Mouse (Mus musculus) midbrain, embryonic 11.5 days (tissue): ENCODE results near the gene Mrps18b. TPM values are rescaled to one million over a fixed set of nuclear protein-coding genes. Genes with fewer than 3 reads are reported as not detected.

Experiments used
- ATAC-seq: fragments of 200-750 bp; cut with Nextera tagmentation; 2 replicates; pipeline ENCODE4 v1.8.0; 2017; ENCODE audit warnings: moderate TSS enrichment, moderate library complexity; ENCODE audit not compliant: low FRiP score
- DNase-seq: peaks from one replicate; pipeline ENCODE4 v3.0.0; 2015; ENCODE audit warnings: low spot score; ENCODE audit errors: missing footprints
- H3K27ac ChIP-seq: fragments of 300-500 bp; sonication (generic); 2 replicates; pipeline ENCODE4 v1.5.1; 2014; ENCODE audit warnings: low read depth, low read length
- H3K27me3 ChIP-seq: fragments of 300-500 bp; sonication (generic); 2 replicates; pipeline ENCODE4 v1.6.1; 2014; ENCODE audit warnings: mild to moderate bottlenecking, low read length, moderate library complexity, mixed read lengths; ENCODE audit not compliant: control insufficient read depth, insufficient read depth
- H3K36me3 ChIP-seq: fragments of 300-500 bp; sonication (generic); 2 replicates; pipeline ENCODE4 v1.6.1; 2014; ENCODE audit warnings: mild to moderate bottlenecking, low read length, moderate library complexity, mixed read lengths; ENCODE audit not compliant: control insufficient read depth, insufficient read depth
- H3K4me1 ChIP-seq: fragments of 300-500 bp; sonication (generic); 2 replicates; pipeline ENCODE4 v1.6.1; 2014; ENCODE audit warnings: low read length; ENCODE audit not compliant: control insufficient read depth, insufficient read depth
- H3K4me2 ChIP-seq: fragments of 300-500 bp; sonication (generic); 2 replicates; pipeline ENCODE4 v1.6.1; 2014; ENCODE audit warnings: mild to moderate bottlenecking, moderate library complexity
- H3K4me3 ChIP-seq: fragments of 300-500 bp; sonication (generic); 2 replicates; pipeline ENCODE4 v1.5.1; 2014; ENCODE audit warnings: low read depth, low read length
- H3K9ac ChIP-seq: fragments of 300-500 bp; sonication (generic); 2 replicates; pipeline ENCODE4 v1.6.1; 2014; ENCODE audit warnings: low read length
- H3K9me3 ChIP-seq: fragments of 300-500 bp; sonication (generic); 2 replicates; pipeline ENCODE4 v1.6.1; 2016; ENCODE audit warnings: low read length; ENCODE audit not compliant: control insufficient read depth
- WGBS: fragments of 180-500 bp; shearing (Covaris S2); extraction: QIAGEN DNeasy Blood & Tissue Kit; methylation state at CpG from one replicate; pipeline ENCODE4 v1.1.7; 2014; 5-methylcytosine and 5-hydroxymethylcytosine counted together
- polyA plus RNA-seq: library from polyadenylated mRNA; unstranded; fragments of >200 nt; fragmentation: Nextera tagmentation; extraction: Ambion mirVana; gene quantifications from 2 replicates; pipeline ENCODE4 v1.2.1, GENCODE M21; 2014

Mrps18b gene
- polyA plus RNA-seq, 1 experiment from 2014 or later: 57.1 TPM

DNA sequence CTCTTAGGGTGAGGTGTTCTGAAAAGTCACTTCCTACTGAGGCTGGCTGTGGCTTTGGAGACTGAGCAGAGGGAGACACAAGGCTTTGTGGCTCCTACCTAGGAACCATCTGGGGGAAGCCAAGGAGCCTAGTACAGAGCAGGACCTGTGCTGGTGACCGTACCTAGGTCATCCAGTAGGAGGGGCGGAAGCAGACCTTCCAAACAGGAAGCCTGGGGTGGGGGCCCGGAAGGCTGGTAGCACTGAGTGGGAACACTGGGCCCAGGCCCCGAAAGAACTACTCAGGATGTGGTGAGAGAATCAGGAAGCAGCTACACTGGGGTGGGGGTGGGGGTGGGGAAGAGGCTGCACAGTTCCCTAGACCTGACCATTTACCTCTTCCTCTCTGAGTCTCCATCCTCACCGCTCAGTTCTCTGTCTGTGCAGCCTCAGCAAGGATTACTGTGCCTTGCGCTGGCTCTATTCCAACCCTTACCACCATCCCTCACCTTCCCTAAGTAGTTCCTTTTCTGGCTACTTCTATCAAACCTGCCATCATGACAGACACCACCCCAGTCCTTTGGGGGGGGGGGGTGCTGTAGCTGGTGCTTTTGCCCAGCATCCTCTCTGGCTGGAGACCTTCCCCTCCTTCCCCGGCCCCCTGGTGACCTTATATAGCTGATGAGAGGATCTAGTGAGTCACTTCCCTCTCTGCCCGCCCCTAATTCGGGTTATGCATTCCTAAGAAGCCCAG is 45.9 kb downstream of the Mrps18b start:
- Histone ChIP-seq H3K9ac (peak overlapping the region; percentile 92), H3K9me3 (peaks cover 5% of the 10 kb centered on the region), H3K36me3 (peaks cover 18% of the 10 kb centered on the region), H3K27ac (0 out of 2 replicates have a peak overlapping the region, but pooled peaks have one; percentile 2), H3K4me1 (peaks cover 37% of the 10 kb centered on the region), H3K27me3 (no peaks in the 10 kb centered on the region), H3K4me3 (peak overlapping the region; percentile 61), H3K4me2 (peak overlapping the region; percentile 77)
- ATAC-seq (no peak), DNase-seq (peak; percentile 83)
- WGBS: 81% methylated on average over 9 of the region's 9 CpGs

DNA sequence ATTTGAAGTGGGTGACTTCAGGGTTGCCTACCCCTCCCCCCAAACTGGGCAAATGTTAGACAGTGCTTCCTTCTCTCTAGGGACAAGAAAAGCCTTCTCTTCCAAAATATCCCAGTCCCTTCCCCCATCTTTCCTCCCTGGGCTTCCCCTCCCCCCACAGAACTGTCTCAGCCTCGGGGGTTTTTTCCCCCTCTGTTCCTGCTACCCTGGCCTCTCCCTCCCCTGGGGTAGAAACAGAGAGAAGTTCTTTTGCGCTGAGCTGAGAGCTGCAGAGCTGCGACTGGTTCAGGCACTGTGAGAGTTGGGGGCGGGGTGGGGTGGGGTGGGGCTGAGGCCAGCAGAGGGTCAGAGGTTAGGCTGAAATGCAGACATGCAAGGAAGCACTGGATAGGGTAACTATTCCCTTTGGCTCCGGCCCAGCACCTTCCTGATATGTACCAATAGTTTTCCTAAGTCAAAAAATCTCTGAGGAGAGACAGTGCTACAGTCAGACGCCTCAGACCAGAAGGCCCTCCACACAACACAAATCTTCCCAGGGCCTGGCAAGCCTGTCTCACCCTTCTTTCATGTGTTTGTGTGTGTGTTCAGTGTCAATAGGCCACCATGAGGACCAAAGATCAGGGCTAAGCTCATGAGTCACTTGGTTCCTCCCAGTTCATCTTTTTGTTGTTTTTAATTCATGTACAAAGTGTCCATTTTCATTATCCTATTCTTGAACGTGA is 46.7 kb downstream of the Mrps18b start:
- H3K4me3 ChIP-seq: peak overlapping the region; percentile 61
- peaks cover 5% of the 10 kb centered on the region for H3K9me3 ChIP-seq
- peak overlapping the region; percentile 92 for H3K9ac ChIP-seq
- H3K27me3 ChIP-seq: no peaks in the 10 kb centered on the region
- ATAC-seq: no peak
- peak overlapping the region; percentile 77 for H3K4me2 ChIP-seq
- DNase-seq: peak; percentile 89
- H3K36me3 ChIP-seq: peaks cover 14% of the 10 kb centered on the region
- H3K4me1 ChIP-seq: peaks cover 42% of the 10 kb centered on the region
- peak overlapping the region; percentile 2; the same call in 1 of the 2 replicates for H3K27ac ChIP-seq
- WGBS: 3% methylated on average over 7 of the region's 7 CpGs

DNA sequence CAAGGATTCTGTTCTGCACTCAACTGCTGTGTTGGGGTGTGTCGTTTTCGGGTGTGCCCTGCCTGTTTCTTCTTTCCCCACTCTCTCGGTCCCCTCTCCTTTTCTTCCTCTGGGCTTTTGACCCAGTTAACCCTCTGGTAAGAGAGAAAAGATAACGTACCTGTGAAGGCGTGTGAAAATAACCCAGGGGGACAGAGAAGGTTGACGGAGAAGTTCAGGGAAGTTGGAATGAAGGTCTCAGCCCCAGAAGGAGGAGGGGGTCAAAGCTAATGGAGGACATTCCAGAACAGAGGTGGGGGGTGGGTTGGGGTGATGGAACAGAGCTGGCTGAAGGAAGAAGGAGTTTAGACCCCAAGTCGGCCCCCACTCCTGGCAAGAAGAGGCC is 47.2 kb downstream of the Mrps18b start:
- DNase-seq: peak; percentile 82
- no peak for ATAC-seq
- Histone ChIP-seq H3K36me3 (peaks cover 11% of the 10 kb centered on the region), H3K4me2 (peak overlapping the region; percentile 77), H3K9me3 (peaks cover 5% of the 10 kb centered on the region), H3K4me3 (peak overlapping the region; percentile 61), H3K4me1 (peaks cover 42% of the 10 kb centered on the region), H3K27me3 (no peaks in the 10 kb centered on the region), H3K9ac (peak overlapping the region; percentile 92), H3K27ac (no peak overlapping the region)
- 6% methylated on average over 7 of the region's 7 CpGs for WGBS

DNA sequence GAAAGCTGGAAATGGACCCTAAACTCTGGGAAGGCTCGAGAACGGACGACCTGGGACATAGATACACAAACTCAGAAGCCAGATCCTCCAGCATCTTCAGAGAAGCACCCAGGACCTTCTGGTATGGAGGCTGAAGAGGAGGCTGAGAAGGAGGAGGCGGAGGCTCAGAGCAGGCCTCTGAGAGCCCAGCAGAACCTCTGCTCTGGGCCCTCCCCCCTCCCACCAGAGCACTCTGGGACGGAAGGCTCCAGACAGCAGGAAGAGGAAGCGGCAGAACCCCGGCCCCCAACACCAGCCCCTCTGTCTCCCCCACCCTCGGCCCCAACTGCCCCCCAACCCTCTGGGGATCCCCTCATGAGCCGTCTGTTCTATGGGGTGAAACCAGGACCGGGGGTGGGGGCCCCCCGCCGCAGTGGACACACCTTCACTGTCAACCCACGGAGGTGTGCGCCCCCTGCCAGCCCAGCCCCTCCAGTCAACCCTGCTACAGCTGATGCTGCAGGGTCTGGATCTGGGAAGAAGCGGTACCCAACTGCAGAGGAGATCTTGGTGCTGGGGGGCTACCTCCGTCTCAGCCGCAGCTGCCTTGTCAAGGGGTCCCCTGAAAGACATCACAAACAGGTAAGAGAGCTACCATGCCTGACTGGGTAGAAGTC is 47.9 kb downstream of the Mrps18b start:
- Histone ChIP-seq H3K36me3 (peaks cover 11% of the 10 kb centered on the region), H3K9me3 (peaks cover 5% of the 10 kb centered on the region), H3K27me3 (no peaks in the 10 kb centered on the region), H3K4me1 (peaks cover 39% of the 10 kb centered on the region), H3K4me2 (peak overlapping the region; percentile 77), H3K27ac (no peak overlapping the region), H3K4me3 (peak overlapping the region; percentile 61), H3K9ac (peak overlapping the region; percentile 92)
- ATAC-seq (no peak), DNase-seq (peak; percentile 84)
- WGBS: 42% methylated on average over 17 of the region's 17 CpGs

DNA sequence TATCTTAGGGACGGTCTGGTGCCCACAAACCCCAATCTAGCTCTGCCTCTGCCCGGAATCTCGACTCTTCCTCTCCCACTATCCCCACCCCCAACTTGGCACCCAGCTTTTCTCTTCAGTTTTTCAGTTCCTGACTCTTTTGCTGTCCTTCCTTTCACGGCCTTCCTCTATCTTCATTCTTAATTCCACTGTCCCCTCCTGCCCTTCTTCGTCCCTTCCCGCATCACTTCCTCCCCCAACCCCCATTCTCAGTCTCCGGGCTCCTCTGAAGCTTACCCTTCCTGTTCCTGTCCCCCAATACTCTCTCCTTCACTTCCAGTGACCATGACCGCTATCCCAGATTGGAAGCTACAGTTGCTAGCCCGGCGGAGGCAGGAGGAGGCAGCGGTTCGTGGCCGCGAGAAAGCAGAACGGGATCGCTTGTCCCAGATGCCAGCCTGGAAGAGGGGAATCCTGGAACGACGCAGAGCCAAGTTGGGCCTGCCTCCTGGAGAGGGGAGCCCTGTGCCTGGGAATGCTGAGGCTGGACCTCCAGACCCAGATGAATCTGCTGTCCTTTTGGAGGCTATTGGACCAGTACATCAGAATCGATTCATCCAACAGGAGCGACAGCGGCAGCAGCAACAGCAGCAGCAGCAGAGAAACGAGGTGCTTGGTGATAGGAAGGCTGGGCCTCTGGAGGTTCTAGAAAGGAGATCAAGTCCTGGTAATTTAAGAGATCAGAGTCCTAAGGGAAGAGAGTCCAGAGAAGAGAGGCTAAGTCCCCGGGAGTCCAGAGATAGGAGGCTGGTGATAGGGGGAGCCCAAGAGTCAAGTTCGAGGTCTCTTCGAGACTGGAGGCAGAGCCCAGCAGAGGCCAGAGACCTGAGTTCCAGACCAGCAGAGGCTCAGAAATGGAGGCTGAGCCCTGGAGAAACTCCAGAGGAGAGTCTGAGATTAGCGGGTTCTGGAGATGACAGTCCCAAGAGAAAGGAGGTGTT is 49.0 kb downstream of the Mrps18b start:
- Histone ChIP-seq H3K4me2 (peak overlapping the region; percentile 77), H3K4me3 (peak overlapping the region; percentile 61), H3K27me3 (no peaks in the 10 kb centered on the region), H3K36me3 (peaks cover 11% of the 10 kb centered on the region), H3K9ac (peak overlapping the region; percentile 92), H3K4me1 (peaks cover 36% of the 10 kb centered on the region), H3K27ac (peak overlapping the region; percentile 99), H3K9me3 (peaks cover 5% of the 10 kb centered on the region)
- WGBS: 11% methylated on average over 26 of the region's 26 CpGs
- ATAC-seq (no peak), DNase-seq (peak; percentile 92)

DNA sequence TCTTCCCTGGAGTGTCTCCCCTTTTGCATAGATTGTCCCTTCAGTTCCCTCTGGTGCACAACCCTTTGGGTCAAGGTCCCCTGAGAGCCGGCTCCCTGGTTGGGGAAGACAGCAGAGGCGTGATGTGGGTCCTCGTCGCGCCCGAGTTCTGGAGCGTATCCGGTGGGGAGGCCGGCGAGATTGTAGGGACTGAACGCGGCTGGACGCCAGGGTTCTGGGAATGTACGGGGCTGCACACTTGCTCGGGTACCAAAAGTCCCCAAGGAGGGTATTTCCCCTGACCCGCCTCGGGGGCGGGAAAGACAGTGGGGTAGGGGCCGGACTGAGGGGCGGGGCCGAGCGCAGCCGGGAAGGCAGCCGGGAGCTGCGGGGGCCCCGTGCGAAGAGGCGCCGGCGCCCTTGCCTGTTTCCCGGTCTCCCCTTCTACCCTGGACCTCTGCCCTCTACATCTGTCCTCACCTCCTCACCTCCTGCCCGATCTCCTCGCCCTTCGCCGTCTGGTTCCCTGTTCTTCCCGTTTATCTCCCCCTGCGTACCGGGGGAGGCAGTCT is 49.8 kb downstream of the Mrps18b start:
- peaks cover 38% of the 10 kb centered on the region for H3K4me1 ChIP-seq
- H3K36me3 ChIP-seq: peaks cover 10% of the 10 kb centered on the region
- 0% methylated on average over 38 of the region's 38 CpGs for WGBS
- peak overlapping the region; percentile 92 for H3K9ac ChIP-seq
- peak overlapping the region; percentile 77 for H3K4me2 ChIP-seq
- peaks cover 5% of the 10 kb centered on the region for H3K9me3 ChIP-seq
- H3K27me3 ChIP-seq: no peaks in the 10 kb centered on the region
- peak overlapping the region; percentile 61 for H3K4me3 ChIP-seq
- peak overlapping the region; percentile 99 for H3K27ac ChIP-seq
- DNase-seq (peak; percentile 96), ATAC-seq (peak; percentile 54)

DNA sequence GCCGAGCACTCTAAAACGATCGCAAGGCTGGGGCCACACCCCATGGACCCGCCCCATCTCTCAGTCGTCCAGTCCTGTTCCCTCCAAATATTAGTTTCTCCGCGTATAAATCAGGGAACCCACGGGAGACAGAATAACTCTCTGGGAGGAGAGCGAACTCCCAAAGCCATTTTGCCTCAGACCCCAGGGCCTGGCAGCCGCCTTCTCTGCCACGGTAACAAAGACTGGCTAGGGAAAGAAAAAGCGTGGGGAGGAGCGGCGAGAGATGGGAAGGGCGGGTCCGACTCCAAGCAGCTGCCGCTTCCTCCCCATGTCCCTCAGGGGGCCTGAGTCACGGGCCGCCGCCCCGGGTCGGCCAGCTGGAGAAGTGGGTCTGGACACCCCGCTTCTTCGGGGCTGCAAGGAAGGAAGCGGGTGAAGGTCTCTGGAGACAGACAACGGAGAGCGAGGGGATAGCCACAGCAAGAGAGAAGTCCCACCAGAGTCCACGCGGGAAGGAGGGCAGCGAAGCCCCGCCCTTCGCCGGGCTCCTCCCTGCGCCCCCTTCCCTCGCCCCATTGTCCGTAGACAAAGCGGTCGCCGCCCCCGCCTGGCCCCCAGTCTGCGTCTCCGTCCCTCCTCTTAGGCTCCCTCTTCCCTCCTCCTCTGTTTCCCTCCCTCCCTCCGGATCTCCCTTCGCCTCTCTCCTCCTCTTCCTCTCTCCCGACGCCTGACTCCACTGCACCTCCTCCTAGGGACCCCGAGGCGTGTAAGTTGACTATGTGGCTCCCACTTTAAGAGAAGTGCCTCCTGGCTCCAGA is 50.5 kb downstream of the Mrps18b start, which contains the start of gene Ppp1r18:
Gene Ppp1r18, plus strand, starts transcription at position 113 of the 800 bp plus-strand sequence.
- H3K36me3 ChIP-seq: peaks cover 3% of the 10 kb centered on the region; the same call in 1 of the 2 replicates
- peak within 1 kb of the TSS; percentile 92 for H3K9ac ChIP-seq
- DNase-seq (peak; percentile 98), ATAC-seq (peak; percentile 81)
- H3K27me3 ChIP-seq: no peaks in the 10 kb centered on the region
- H3K27ac ChIP-seq: peak within 1 kb of the TSS; percentile 99
- WGBS: under 1% methylated on average over 46 of the region's 48 CpGs
- H3K9me3 ChIP-seq: no peaks in the 10 kb centered on the region
- H3K4me1 ChIP-seq: peaks cover 40% of the 10 kb centered on the region
- H3K4me2 ChIP-seq: peak within 1 kb of the TSS; percentile 77
- H3K4me3 ChIP-seq: peak within 1 kb of the TSS; percentile 61
